Mouse (Mus musculus) kidney, embryonic 15.5 days (tissue): ENCODE data around the gene Lrg1. TPM values are rescaled to one million over a fixed set of nuclear protein-coding genes. Genes with fewer than 3 reads are reported as not detected.
A peak's percentile ranks its signal among the peaks of the same experiment; 100 is the strongest.

Experiments used
- ATAC-seq: fragments of 200-750 bp; cut with Nextera tagmentation; replicated peaks from 2 replicates; pipeline ENCODE4 v1.8.0; 2017; ENCODE audit warnings: moderate TSS enrichment; ENCODE audit not compliant: low FRiP score
- H3K27ac ChIP-seq: fragments of 300-500 bp; sonication (generic); 2 replicates; pipeline ENCODE4 v1.5.1; 2015; ENCODE audit warnings: mild to moderate bottlenecking, inconsistent platforms
- H3K27me3 ChIP-seq: fragments of 300-500 bp; sonication (generic); 2 replicates; pipeline ENCODE4 v1.6.1; 2015; ENCODE audit warnings: inconsistent platforms
- H3K36me3 ChIP-seq: fragments of 300-500 bp; sonication (generic); 2 replicates; pipeline ENCODE4 v1.6.1; 2015; ENCODE audit warnings: inconsistent platforms
- H3K4me1 ChIP-seq: fragments of 300-500 bp; sonication (generic); 2 replicates; pipeline ENCODE4 v1.6.1; 2015; ENCODE audit warnings: inconsistent platforms
- H3K4me2 ChIP-seq: fragments of 300-500 bp; sonication (generic); 2 replicates; pipeline ENCODE4 v1.6.1; 2015; ENCODE audit warnings: moderate library complexity, mild to moderate bottlenecking, inconsistent platforms
- H3K4me3 ChIP-seq: fragments of 300-500 bp; sonication (generic); replicated peaks from 2 replicates; pipeline ENCODE4 v1.5.1; 2015; ENCODE audit warnings: mild to moderate bottlenecking, inconsistent platforms
- H3K9ac ChIP-seq: fragments of 300-500 bp; sonication (generic); 2 replicates; pipeline ENCODE4 v1.6.1; 2015; ENCODE audit warnings: mild to moderate bottlenecking, inconsistent platforms
- H3K9me3 ChIP-seq: fragments of 300-500 bp; sonication (generic); replicated peaks from 2 replicates; pipeline ENCODE4 v1.6.1; 2016; ENCODE audit warnings: inconsistent platforms
- WGBS: fragments of 180-500 bp; shearing (Covaris S2); methylation state at CpG from one replicate; pipeline ENCODE4 v1.1.7; 2015; ENCODE audit warnings: mixed read lengths; 5-methylcytosine and 5-hydroxymethylcytosine counted together
- polyA plus RNA-seq: library from polyadenylated mRNA; unstranded; fragments of >200 nt; fragmentation: Nextera tagmentation; extraction: Ambion mirVana; gene quantifications from 2 replicates; pipeline ENCODE4 v1.2.1, GENCODE M21; 2015

Lrg1 gene
- polyA plus RNA-seq = 0.39 and 0.53 TPM in 2 replicates

DNA sequence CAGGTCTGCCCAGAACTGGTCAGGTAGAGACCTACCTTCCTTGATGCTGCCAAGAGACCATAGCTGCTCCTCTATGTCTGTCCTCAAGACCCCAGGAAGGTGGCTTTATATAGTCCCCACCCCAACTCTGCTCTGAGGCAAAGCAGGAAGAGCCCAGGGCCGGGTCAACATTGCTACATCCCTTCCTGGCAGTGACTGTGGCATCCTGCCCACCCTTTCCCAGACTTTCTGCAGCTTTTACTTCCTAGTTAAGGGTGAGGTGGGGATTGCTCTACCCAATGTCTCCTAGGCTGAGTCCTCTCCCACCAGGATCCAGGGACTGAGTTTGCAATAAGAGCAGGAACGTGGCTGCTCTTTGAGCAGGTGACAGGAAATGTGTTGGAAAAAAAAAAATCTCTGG is at the start of gene Lrg1:
Gene Lrg1 (minus strand): TSS at position 176 of the 400 bp plus-strand sequence.
- Histone ChIP-seq H3K27me3 (peaks cover 81% of the 10 kb centered on the region), H3K27ac (no peak within 1 kb of the TSS), H3K4me3 (no peak within 1 kb of the TSS), H3K4me1 (peaks cover 39% of the 10 kb centered on the region), H3K36me3 (no peaks in the 10 kb centered on the region), H3K9ac (no peak within 1 kb of the TSS), H3K4me2 (no peak within 1 kb of the TSS), H3K9me3 (peaks cover 6% of the 10 kb centered on the region; the same call in 1 of the 2 replicates)
- WGBS = 64% methylated on average over 2 of the region's 2 CpGs
- no peak for ATAC-seq

DNA sequence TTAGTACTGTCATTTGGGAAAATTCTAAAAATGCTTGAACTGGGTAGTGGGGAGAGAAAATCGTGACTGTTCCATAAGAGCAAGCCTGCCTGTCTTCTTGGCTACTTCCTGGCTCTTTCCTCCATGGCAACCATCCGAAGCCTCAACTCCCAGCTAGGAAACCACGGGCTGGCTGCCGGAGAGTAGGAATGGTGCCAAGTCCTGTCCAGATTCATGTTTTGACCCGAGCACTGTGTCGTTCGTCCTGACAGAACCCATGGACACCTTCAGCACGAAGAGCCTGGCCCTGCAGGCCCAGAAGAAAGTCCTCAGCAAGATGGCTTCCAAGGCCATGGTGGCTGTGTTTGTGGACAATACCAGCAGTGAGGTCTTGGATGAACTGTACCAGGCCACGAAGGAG is 49.7 kb upstream of the Lrg1 start:
- 61% methylated on average over 9 of the region's 9 CpGs for WGBS
- ATAC-seq = no peak
- Histone ChIP-seq H3K9me3 (no peaks in the 10 kb centered on the region), H3K4me3 (no peak overlapping the region), H3K27ac (no peak overlapping the region), H3K4me1 (peaks cover 7% of the 10 kb centered on the region; the same call in 1 of the 2 replicates), H3K4me2 (no peak overlapping the region), H3K36me3 (peaks cover 19% of the 10 kb centered on the region), H3K27me3 (0 out of 2 replicates have a peak, but pooled peaks cover 3% of the 10 kb centered on the region), H3K9ac (no peak overlapping the region)

DNA sequence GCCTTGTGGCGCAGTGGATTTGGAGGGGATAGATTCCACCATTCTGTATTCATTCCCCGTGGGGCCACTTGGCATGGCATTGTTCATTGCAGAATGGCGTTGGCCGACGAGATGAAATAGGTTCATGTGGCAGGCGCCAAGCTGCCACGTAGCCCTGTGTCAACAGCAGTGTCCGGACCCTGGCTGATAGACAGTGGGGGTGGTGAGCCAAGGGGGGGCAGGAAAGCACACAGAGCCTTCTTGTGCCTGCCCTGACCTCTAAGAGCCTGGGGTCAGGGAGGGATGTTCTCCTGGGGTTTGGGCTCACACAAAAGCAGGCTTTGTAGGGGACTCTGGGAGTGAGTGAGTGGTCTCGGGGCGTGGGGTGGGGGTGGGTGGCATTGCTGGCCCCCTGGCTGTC is 48.8 kb upstream of the Lrg1 start:
- WGBS = 67% methylated on average over 10 of the region's 10 CpGs
- 0 out of 2 replicates have a peak, but pooled peaks cover 3% of the 10 kb centered on the region for H3K27me3 ChIP-seq
- no peak for ATAC-seq
- H3K4me3 ChIP-seq = no peak overlapping the region
- H3K4me2 ChIP-seq = no peak overlapping the region
- H3K9ac ChIP-seq = no peak overlapping the region
- peaks cover 7% of the 10 kb centered on the region; the same call in 1 of the 2 replicates for H3K4me1 ChIP-seq
- H3K27ac ChIP-seq = peak overlapping the region; percentile 75
- no peaks in the 10 kb centered on the region for H3K9me3 ChIP-seq
- H3K36me3 ChIP-seq = peaks cover 12% of the 10 kb centered on the region

DNA sequence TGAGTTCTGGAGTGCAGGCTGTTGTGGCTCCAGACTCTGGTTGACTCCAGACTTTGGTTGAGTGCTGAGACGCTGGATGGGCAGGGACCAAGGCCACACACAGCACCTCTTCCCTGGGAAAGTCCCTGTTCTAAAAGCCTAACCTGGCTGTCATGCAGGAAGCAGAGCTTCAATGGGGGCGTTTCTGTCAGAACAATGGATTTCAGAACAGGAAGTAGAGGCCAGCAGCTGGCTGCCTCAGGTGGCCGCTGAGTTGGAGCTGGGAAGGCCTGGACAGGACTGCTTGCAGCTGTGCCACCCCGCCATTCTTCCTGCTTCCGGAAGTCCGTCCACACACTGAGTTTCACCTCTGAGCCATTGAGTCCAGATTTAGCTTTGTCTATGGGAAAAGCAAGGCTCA is 48.0 kb upstream of the Lrg1 start:
- ATAC-seq = 0 out of 2 replicates have a peak, but pooled peaks have one; percentile 24
- Histone ChIP-seq H3K9me3 (no peaks in the 10 kb centered on the region), H3K4me2 (no peak overlapping the region), H3K4me1 (peaks cover 15% of the 10 kb centered on the region; the same call in 1 of the 2 replicates), H3K27me3 (0 out of 2 replicates have a peak, but pooled peaks cover 3% of the 10 kb centered on the region), H3K36me3 (peaks cover 5% of the 10 kb centered on the region; the same call in 1 of the 2 replicates), H3K4me3 (no peak overlapping the region), H3K27ac (peak overlapping the region; percentile 75), H3K9ac (no peak overlapping the region)
- 67% methylated on average over 6 of the region's 6 CpGs for WGBS

DNA sequence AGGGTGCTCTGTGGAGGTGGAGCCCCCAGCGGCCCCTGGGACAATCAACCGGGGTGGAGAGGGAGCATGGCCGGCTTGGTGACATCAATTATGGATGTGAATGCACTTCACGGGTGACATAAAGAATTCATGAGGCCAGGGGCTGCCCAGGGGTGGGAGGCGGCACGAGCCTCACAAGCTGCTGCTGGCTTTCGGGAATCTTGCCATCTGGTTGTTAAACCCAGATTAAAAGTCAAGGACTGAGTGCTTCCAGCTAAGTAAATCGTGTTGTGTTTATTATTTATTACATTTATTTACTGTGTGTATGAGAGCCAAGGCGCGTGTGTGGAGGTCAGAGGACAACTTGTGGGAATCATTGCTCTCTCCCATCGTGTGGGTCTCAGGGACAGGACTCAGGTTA is 43.9 kb upstream of the Lrg1 start:
- Histone ChIP-seq H3K9ac (no peak overlapping the region), H3K4me2 (0 out of 2 replicates have a peak overlapping the region, but pooled peaks have one; percentile 12)

DNA sequence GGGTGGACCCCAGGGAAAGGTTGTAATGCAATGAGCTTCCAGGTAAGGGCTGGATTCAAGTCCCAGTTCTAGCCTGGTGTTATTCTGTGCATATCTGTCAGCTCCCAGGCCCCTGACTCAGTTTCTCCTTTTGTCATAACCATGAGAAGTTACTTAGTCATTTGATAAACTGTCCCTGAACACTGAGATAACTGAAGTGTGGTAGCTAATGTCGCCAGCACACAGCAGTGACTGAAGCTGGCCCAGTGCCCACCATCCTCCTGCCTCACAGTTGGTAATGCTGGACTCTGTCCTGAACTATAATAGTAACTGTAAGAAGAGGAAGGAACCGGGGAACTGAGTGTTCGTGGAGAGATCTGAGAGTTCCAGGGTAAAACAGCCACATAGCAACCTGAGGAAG is 42.7 kb upstream of the Lrg1 start:
- Histone ChIP-seq H3K27me3 (0 out of 2 replicates have a peak, but pooled peaks cover 12% of the 10 kb centered on the region), H3K4me3 (no peak overlapping the region), H3K9ac (no peak overlapping the region), H3K36me3 (no peaks in the 10 kb centered on the region), H3K4me1 (peaks cover 36% of the 10 kb centered on the region), H3K9me3 (no peaks in the 10 kb centered on the region), H3K27ac (no peak overlapping the region), H3K4me2 (0 out of 2 replicates have a peak overlapping the region, but pooled peaks have one; percentile 81)
- WGBS = 80% methylated on average over 3 of the region's 3 CpGs
- no peak for ATAC-seq

More for the DNA sequence above, 43.9 kb upstream of the Lrg1 start:
- ATAC-seq = no peak
- Histone ChIP-seq H3K27me3 (0 out of 2 replicates have a peak, but pooled peaks cover 8% of the 10 kb centered on the region), H3K36me3 (no peaks in the 10 kb centered on the region), H3K4me1 (peaks cover 35% of the 10 kb centered on the region), H3K4me3 (no peak overlapping the region), H3K9me3 (no peaks in the 10 kb centered on the region), H3K27ac (no peak overlapping the region)
- 46% methylated on average over 11 of the region's 11 CpGs for WGBS

DNA sequence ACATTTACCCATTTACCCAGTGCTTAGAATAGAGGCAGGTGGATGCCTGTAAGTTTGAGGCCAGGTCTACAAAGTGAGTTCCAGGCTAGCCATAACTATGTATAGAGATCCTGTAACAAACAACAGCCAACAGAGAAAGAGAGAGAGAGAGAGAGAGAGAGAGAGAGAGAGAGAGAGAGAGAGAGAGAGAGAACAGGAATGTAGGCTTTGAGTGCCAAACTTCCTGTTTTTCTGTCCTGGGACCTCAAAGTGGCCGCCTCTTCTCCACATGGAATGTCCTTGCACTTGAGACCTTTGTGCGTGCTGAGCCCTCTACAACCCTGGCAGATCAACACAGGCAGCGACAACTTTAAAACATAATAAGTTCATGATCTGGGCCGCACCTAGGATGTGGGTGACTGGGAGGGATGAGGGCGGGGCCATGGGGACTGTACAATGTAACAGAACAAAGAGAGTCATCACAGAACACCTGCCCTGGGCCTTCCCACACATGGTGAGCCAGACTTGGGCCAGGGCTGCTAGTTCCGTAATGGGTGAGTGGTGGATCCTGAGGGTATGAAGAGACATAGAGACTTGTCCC is 41.8 kb upstream of the Lrg1 start:
- Histone ChIP-seq H3K9ac (no peak overlapping the region), H3K9me3 (no peaks in the 10 kb centered on the region), H3K4me2 (peak overlapping the region; percentile 81), H3K27me3 (peaks cover 19% of the 10 kb centered on the region; the same call in 1 of the 2 replicates), H3K4me3 (peak overlapping the region; percentile 48), H3K4me1 (peaks cover 39% of the 10 kb centered on the region), H3K27ac (no peak overlapping the region), H3K36me3 (no peaks in the 10 kb centered on the region)
- WGBS = 70% methylated on average over 6 of the region's 6 CpGs
- no peak for ATAC-seq

DNA sequence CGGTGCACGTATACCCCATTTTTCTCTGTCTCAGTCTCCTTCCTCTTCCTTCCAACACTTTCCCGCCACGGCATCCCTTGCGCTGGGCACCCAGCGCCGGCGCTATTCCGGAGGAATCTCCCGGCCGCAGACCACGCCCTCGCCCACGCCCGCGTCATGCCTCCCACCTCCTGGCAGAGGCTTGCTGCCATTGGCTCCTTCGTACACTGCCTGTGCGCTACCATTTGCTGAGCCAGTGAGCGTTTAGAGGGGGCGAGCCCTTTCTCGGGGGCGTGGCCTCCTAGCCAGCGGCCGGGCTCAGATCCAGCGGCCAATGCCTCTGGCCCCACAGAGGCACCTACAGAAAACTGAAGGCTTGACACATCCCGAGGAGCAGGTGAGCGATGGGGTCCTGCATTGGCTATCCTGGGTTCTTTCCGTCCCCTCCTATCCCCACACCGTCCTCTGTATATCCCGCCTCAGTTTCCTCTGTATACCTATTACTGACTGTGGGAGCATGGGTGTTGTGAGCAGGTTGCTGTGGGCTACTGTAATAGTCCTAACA is 40.5 kb upstream of the Lrg1 start, which contains the start of gene Tnfaip8l1:
Gene Tnfaip8l1 (plus strand): TSS at position 247 of the 544 bp plus-strand sequence.
- Histone ChIP-seq H3K27ac (no peak within 1 kb of the TSS), H3K4me1 (peaks cover 39% of the 10 kb centered on the region), H3K9ac (peak within 1 kb of the TSS; percentile 37), H3K4me2 (peak within 1 kb of the TSS; percentile 81), H3K9me3 (no peaks in the 10 kb centered on the region), H3K36me3 (no peaks in the 10 kb centered on the region), H3K4me3 (peak within 1 kb of the TSS; percentile 48), H3K27me3 (peaks cover 28% of the 10 kb centered on the region)
- ATAC-seq = peak; percentile 96
- WGBS = 1% methylated on average over 30 of the region's 30 CpGs

DNA sequence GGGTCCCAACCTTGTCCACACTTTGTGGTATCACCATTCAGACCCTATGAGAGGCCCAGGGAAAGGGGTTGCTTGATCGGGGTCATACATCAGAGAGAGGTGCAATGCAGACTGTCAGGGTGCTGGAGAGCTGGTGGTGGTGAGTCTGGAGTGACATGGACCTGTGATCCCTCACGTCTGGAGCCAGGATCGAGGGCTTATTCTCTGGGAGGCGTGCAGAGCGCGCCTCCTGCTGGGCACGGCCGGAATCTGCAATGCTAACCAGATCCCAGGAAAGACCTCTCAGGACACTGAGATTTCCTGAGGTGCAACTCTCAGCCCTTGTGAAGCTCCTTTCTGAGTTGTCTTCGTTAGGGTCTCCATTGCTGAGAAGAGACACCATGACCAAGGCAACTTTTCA is 37.9 kb upstream of the Lrg1 start:
- H3K4me2 ChIP-seq = no peak overlapping the region
- no peak overlapping the region for H3K4me3 ChIP-seq
- no peak overlapping the region for H3K9ac ChIP-seq
- under 1% methylated on average over 9 of the region's 9 CpGs for WGBS
- no peaks in the 10 kb centered on the region for H3K36me3 ChIP-seq
- no peak overlapping the region for H3K27ac ChIP-seq
- peaks cover 30% of the 10 kb centered on the region for H3K4me1 ChIP-seq
- H3K27me3 ChIP-seq = peaks cover 51% of the 10 kb centered on the region
- ATAC-seq = peak; percentile 16; the same call in 1 of the 2 replicates
- no peaks in the 10 kb centered on the region for H3K9me3 ChIP-seq

DNA sequence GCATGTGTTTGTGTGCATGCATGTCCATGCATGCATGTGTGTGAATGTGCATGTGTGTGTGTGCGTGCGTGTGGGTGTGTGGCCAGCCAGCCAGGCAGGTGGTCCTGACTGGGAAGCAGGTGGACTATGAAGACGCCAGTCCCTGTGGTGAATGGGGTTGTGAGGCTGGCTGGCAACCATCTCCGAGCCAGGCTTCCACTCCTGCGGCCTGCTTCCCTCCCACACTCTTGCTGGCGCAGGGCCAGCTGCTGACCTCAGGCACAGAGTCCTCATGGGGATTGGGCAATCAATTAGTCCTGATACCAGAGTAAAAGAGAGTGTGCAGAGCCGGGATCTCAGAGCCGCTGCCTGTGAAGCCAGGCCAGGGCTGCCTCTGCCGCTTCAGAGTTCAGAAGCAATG is 31.8 kb upstream of the Lrg1 start:
- Histone ChIP-seq H3K36me3 (no peaks in the 10 kb centered on the region), H3K27ac (no peak overlapping the region), H3K9ac (no peak overlapping the region), H3K9me3 (no peaks in the 10 kb centered on the region), H3K4me3 (no peak overlapping the region), H3K4me2 (no peak overlapping the region), H3K27me3 (peaks cover 93% of the 10 kb centered on the region), H3K4me1 (peaks cover 13% of the 10 kb centered on the region)
- 27% methylated on average over 9 of the region's 9 CpGs for WGBS
- no peak; the same call in 1 of the 2 replicates for ATAC-seq

DNA sequence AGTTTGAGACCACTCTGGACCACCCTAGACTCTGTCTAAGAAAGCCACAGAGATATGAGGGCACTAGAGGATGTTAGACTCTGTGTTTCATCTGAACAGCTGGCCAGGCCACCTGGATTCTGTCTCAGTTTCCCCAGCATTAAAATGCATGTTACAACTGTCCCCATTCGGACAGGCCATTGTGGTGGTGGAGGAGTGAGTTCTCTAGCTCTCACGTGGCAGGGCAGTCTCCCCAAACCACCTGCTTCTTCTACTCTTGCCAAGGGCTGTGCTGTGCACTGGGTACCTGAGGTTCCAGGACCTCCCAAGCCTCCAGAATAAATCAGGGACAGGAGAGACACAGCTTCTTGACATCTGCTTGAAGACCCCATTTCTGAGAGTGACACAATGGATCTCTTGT is 28.1 kb upstream of the Lrg1 start:
- ATAC-seq = no peak
- H3K9ac ChIP-seq = no peak overlapping the region
- WGBS = 38% methylated on average over 2 of the region's 2 CpGs
- no peak overlapping the region for H3K4me2 ChIP-seq
- no peak overlapping the region for H3K27ac ChIP-seq
- H3K36me3 ChIP-seq = no peaks in the 10 kb centered on the region
- no peaks in the 10 kb centered on the region for H3K9me3 ChIP-seq
- peaks cover 13% of the 10 kb centered on the region for H3K4me1 ChIP-seq
- H3K27me3 ChIP-seq = peaks cover 97% of the 10 kb centered on the region
- no peak overlapping the region for H3K4me3 ChIP-seq
